Comparison of ENCODE assay signal across 32 mouse cellular contexts in the genomic region with DNA sequence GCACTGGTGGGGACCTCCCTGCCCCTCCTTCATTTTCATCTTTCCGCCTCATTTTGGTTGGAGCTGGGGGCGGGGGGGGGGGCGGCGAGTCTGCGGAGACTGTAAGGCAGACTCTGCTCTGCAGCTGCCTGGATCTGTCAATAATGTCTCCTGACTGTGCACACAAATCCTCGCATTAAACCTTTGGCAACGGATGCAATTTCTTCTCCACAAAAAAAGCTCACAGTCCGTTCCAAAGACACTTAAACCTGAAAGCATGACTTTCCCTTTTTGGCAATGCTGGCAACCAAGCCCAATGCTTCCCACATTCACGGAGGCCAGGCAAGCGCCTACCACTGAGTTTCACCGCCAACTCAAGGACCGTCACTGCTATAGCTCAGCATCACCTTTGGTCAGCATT. TPM values are rescaled to one million over a fixed set of nuclear protein-coding genes. Genes with fewer than 3 reads are reported as not detected.
DNase-seq lines count a peak whose midpoint lies in the region; TF ChIP-seq lines count a peak whose summit lies in the region.
"Had no signal": no experiment of that assay in that cellular context is flagged by ENCODE, and none has a peak within 500 bp of the region (broad histone marks: within the 10 kb centered on the region; RNA-seq: fewer than 3 reads in every experiment).

No protein-coding gene starts in this region.

- H3K4me1 ChIP-seq in testis, adult 2 months (ENCODE audit: control insufficient read depth, insufficient read depth, low read length), result peaks cover 2% of the 10 kb centered on the region
- H3K4me1 ChIP-seq: forebrain, embryonic 10.5 days; hindbrain, embryonic 12.5 days; intestine, embryonic 15.5 days; liver, embryonic 12.5 days; midbrain, embryonic 12.5 days; neural tube, embryonic 13.5 days had no signal

- H3K27me3 ChIP-seq in testis, adult 2 months (ENCODE audit: control insufficient read depth, insufficient read depth, low read length), result no peaks in the 10 kb centered on the region
- H3K27me3 ChIP-seq: hindbrain, embryonic 12.5 days; intestine, embryonic 15.5 days; liver, embryonic 12.5 days; midbrain, embryonic 12.5 days; neural tube, embryonic 13.5 days had no signal

- no peak for TF ChIP-seq CTCF in testis, adult 2 months (IDR thresholded peaks at IDR 0.05; ENCODE audit: control insufficient read depth, insufficient read depth, insufficient replicate concordance, low read depth, low read length)

- peak; percentile 9 for DNase-seq in gastrocnemius, adult 18-20 months (ENCODE audit: low spot score)
- DNase-seq in gastrocnemius, postnatal 14 days, result no peak
- peak; percentile 26 to 36 for DNase-seq in left cerebral cortex, postnatal 36 days (ENCODE audit: low spot score in 2 of 2)
- DNase-seq in left cerebral cortex, adult 11 months (ENCODE audit: low spot score), result no peak
- no peak for DNase-seq in testis, postnatal 14 days (ENCODE audit: low spot score)
- DNase-seq in telencephalon, adult 2 months (ENCODE audit: low read depth, low spot score), result peak; percentile 65
- DNase-seq in cerebellum, postnatal 14 days, result no peak
- DNase-seq: adrenal gland, adult 2 months; adrenal gland, postnatal 36 days; cerebellum, adult 2 months; cerebellum, postnatal 25 days; heart, postnatal 36 days; kidney, adult 2 months; kidney, postnatal 4 days; layer of hippocampus, postnatal 36 days; lung, adult 18-20 months; lung, postnatal 4 days; right cerebral cortex, postnatal 4 days had no signal

- no peak for TF ChIP-seq POLR2A in testis, adult 2 months (IDR thresholded peaks at IDR 0.05; ENCODE audit: control insufficient read depth, low read depth, low read length)

- no peaks in the 10 kb centered on the region for H3K36me3 ChIP-seq in testis, adult 2 months (ENCODE audit: control insufficient read depth, insufficient read depth, low read length)
- H3K36me3 ChIP-seq: forebrain, embryonic 10.5 days; heart, embryonic 10.5 days; hindbrain, embryonic 12.5 days; intestine, embryonic 15.5 days; liver, embryonic 12.5 days; midbrain, embryonic 12.5 days; neural tube, embryonic 13.5 days had no signal

- intact Hi-C loops in gastrocnemius, postnatal 14 days (cut with DNase I; ENCODE audit: low total_unique reads), result no loop called here
- intact Hi-C loops in left cerebral cortex, postnatal 36 days (cut with DNase I), result no loop called here

- H3K27ac ChIP-seq in testis, adult 2 months (ENCODE audit: control insufficient read depth, insufficient read depth, low read depth, low read length), result no peak overlapping the region
- H3K27ac ChIP-seq: forebrain, embryonic 10.5 days; heart, embryonic 10.5 days; hindbrain, embryonic 12.5 days; hindbrain, postnatal 0 days; intestine, embryonic 15.5 days; kidney, postnatal 0 days; liver, embryonic 12.5 days; midbrain, embryonic 12.5 days; neural tube, embryonic 13.5 days; stomach, postnatal 0 days had no signal

- peak overlapping the region; percentile 34 for H3K4me3 ChIP-seq in testis, adult 2 months (ENCODE audit: control insufficient read depth, low read depth, low read length)
- H3K4me3 ChIP-seq: forebrain, embryonic 10.5 days; heart, embryonic 10.5 days; hindbrain, embryonic 12.5 days; intestine, embryonic 15.5 days; liver, embryonic 12.5 days; megakaryocyte, embryonic 14.5 days; midbrain, embryonic 12.5 days; neural tube, embryonic 13.5 days had no signal

RNA-seq across cellular contexts. Expression of a gene that starts 59.1 kb away (rescaled TPM):
- total RNA-seq in gastrocnemius, adult 18-20 months (2021), result 1 to 10 TPM; 1.5 to 3.3 TPM
- 1 to 10 TPM; 1.5 to 1.9 TPM for total RNA-seq in gastrocnemius, postnatal 14 days (2021)
- total RNA-seq in left cerebral cortex, postnatal 36 days (2021), result 10 to 100 TPM; 21.6 to 23.8 TPM
- polyA plus RNA-seq in testis, adult 2 months (2012; rRNA removed), result 0.37 and 0.71 TPM in 2 replicates
- total RNA-seq: granulocyte monocyte progenitor cell, adult 5-6 weeks; heart, postnatal 36 days had no signal
- polyA plus RNA-seq: forebrain, embryonic 10.5 days; liver, embryonic 12.5 days; spleen, adult 2 months had no signal

Comparison
In these comparisons a context has a peak if more than half of its experiments do, and no peak if none do; other contexts are left out.
1. DNase-seq: peak in gastrocnemius, adult 18-20 months (single experiment), left cerebral cortex, postnatal 36 days (2 of 2) and telencephalon, adult 2 months (single experiment); none in gastrocnemius, postnatal 14 days (single experiment), left cerebral cortex, adult 11 months (single experiment), testis, postnatal 14 days (single experiment) and cerebellum, postnatal 14 days (0 of 2).
2. RNA of a gene that starts 59.1 kb away (total RNA-seq): 21.6 to 23.8 TPM in left cerebral cortex, postnatal 36 days; 1.5 to 3.3 TPM in gastrocnemius, adult 18-20 months and 1.5 to 1.9 TPM in gastrocnemius, postnatal 14 days; every median in the first group is over 4 times any median in the second.